Comparison of ENCODE assay signal across 19 mouse cellular contexts in genomic region chr8:120948050-120948595, GRCm38 (mm10).
DNase-seq lines count a peak whose midpoint lies in the region; ATAC-seq and TF ChIP-seq lines count a peak whose summit lies in the region.
"Had no signal": no experiment of that assay in that cellular context is flagged by ENCODE, and none has a peak within 500 bp of the region (broad histone marks: within the 10 kb centered on the region; RNA-seq: fewer than 3 reads in every experiment).

No protein-coding gene starts in this region.

- no peak for TF ChIP-seq POLR2A in kidney, adult 2 months (IDR thresholded peaks at IDR 0.05; ENCODE audit: low read depth, low read length)

- H3K9me3 ChIP-seq in midbrain, embryonic 10.5 days (replicated peaks) = no peaks in the 10 kb centered on the region
- no peaks in the 10 kb centered on the region for H3K9me3 ChIP-seq in midbrain, embryonic 13.5 days
- no peaks in the 10 kb centered on the region for H3K9me3 ChIP-seq in intestine, embryonic 14.5 days (ENCODE audit: control insufficient read depth, low read length)
- H3K9me3 ChIP-seq: embryonic facial prominence, embryonic 15.5 days; forebrain, embryonic 13.5 days; limb, embryonic 15.5 days; neural tube, embryonic 13.5 days had no signal

- no peak for ATAC-seq in midbrain, embryonic 13.5 days
- no peak for ATAC-seq in intestine, embryonic 14.5 days (replicated peaks; ENCODE audit: low FRiP score, low TSS enrichment, low read depth)
- ATAC-seq: activated CD4-positive, CD25-positive, alpha-beta regulatory T cell, adult 4 months; CD4-positive, CD25-positive, alpha-beta regulatory T cell, adult 4 months; forebrain, embryonic 13.5 days had no signal

- WGBS in kidney, adult 2 months = 75% methylated on average over 4 of the region's 4 CpGs
- 78% methylated on average over 4 of the region's 4 CpGs for WGBS in midbrain, embryonic 10.5 days
- WGBS in midbrain, embryonic 13.5 days = 83% methylated on average over 3 of the region's 4 CpGs
- 47% methylated on average over 4 of the region's 4 CpGs for WGBS in intestine, embryonic 14.5 days

- DNase-seq in kidney, adult 2 months = no peak
- no peak for DNase-seq in kidney, adult 11 months
- no peak for DNase-seq in midbrain, embryonic 10.5 days (ENCODE audit: low spot score)
- DNase-seq in intestine, embryonic 14.5 days (ENCODE audit: low spot score) = no peak
- DNase-seq in left cerebral cortex, adult 18-20 months (ENCODE audit: low spot score in 2 of 2) = no peak
- no peak for DNase-seq in spleen, postnatal 36 days (ENCODE audit: low spot score in 2 of 2)
- DNase-seq: cerebellum, postnatal 36 days; gastrocnemius, postnatal 10 days; kidney, adult 9 months; spleen, adult 18-20 months; thymus, adult 2 months had no signal

- no peaks in the 10 kb centered on the region for H3K27me3 ChIP-seq in kidney, adult 2 months (replicated peaks; ENCODE audit: control insufficient read depth, insufficient read depth, low read length)
- peaks cover 92% of the 10 kb centered on the region for H3K27me3 ChIP-seq in midbrain, embryonic 10.5 days (ENCODE audit: low read depth, poor library complexity, severe bottlenecking)
- H3K27me3 ChIP-seq in midbrain, embryonic 13.5 days = peaks cover 22% of the 10 kb centered on the region
- no peaks in the 10 kb centered on the region for H3K27me3 ChIP-seq in intestine, embryonic 14.5 days (replicated peaks; ENCODE audit: control insufficient read depth, insufficient read depth, low read length)

- H3K9ac ChIP-seq in midbrain, embryonic 13.5 days (replicated peaks) = no peak overlapping the region
- no peak overlapping the region for H3K9ac ChIP-seq in intestine, embryonic 14.5 days (ENCODE audit: low read length)
- H3K9ac ChIP-seq: embryonic facial prominence, embryonic 15.5 days; forebrain, embryonic 13.5 days; limb, embryonic 15.5 days; neural tube, embryonic 13.5 days had no signal

- H3K27ac ChIP-seq in kidney, adult 2 months (ENCODE audit: insufficient read depth, low read depth, low read length) = peak overlapping the region; percentile 69; the same call in 1 of the 2 replicates
- peak overlapping the region; percentile 9; the same call in 1 of the 2 replicates for H3K27ac ChIP-seq in midbrain, embryonic 10.5 days (replicated peaks)
- H3K27ac ChIP-seq in midbrain, embryonic 13.5 days = no peak overlapping the region
- H3K27ac ChIP-seq in intestine, embryonic 14.5 days (ENCODE audit: low read depth) = peak overlapping the region; percentile 81
- H3K27ac ChIP-seq: embryonic facial prominence, embryonic 15.5 days; forebrain, embryonic 13.5 days; layer of hippocampus, adult 2 months; limb, embryonic 15.5 days; neural tube, embryonic 13.5 days had no signal

- no peak overlapping the region for H3K4me2 ChIP-seq in midbrain, embryonic 13.5 days (replicated peaks)
- no peak overlapping the region for H3K4me2 ChIP-seq in intestine, embryonic 14.5 days (ENCODE audit: low read length)
- H3K4me2 ChIP-seq: forebrain, embryonic 13.5 days; limb, embryonic 15.5 days; neural tube, embryonic 13.5 days had no signal

- 0 out of 2 replicates have a peak, but pooled peaks cover 6% of the 10 kb centered on the region for H3K4me1 ChIP-seq in kidney, adult 2 months (ENCODE audit: control insufficient read depth, insufficient read depth, low read length)
- H3K4me1 ChIP-seq in midbrain, embryonic 10.5 days = peaks cover 53% of the 10 kb centered on the region
- H3K4me1 ChIP-seq in midbrain, embryonic 13.5 days (replicated peaks) = peaks cover 16% of the 10 kb centered on the region
- H3K4me1 ChIP-seq in intestine, embryonic 14.5 days (replicated peaks; ENCODE audit: control insufficient read depth, insufficient read depth, low read length) = peaks cover 45% of the 10 kb centered on the region
- H3K4me1 ChIP-seq: forebrain, embryonic 13.5 days had no signal

- no peak overlapping the region for H3K4me3 ChIP-seq in kidney, adult 2 months (ENCODE audit: insufficient read depth, low read depth, low read length)
- no peak overlapping the region for H3K4me3 ChIP-seq in midbrain, embryonic 10.5 days
- H3K4me3 ChIP-seq in midbrain, embryonic 13.5 days (replicated peaks) = no peak overlapping the region
- no peak overlapping the region for H3K4me3 ChIP-seq in intestine, embryonic 14.5 days (ENCODE audit: low read depth, low read length)
- H3K4me3 ChIP-seq: embryonic facial prominence, embryonic 15.5 days; forebrain, embryonic 13.5 days; layer of hippocampus, adult 2 months; limb, embryonic 15.5 days; neural tube, embryonic 13.5 days had no signal

- no peaks in the 10 kb centered on the region for H3K36me3 ChIP-seq in kidney, adult 2 months (ENCODE audit: control insufficient read depth, insufficient read depth, low read length)
- H3K36me3 ChIP-seq in midbrain, embryonic 10.5 days = no peaks in the 10 kb centered on the region
- no peaks in the 10 kb centered on the region for H3K36me3 ChIP-seq in midbrain, embryonic 13.5 days
- H3K36me3 ChIP-seq in intestine, embryonic 14.5 days (ENCODE audit: control insufficient read depth, insufficient read depth, low read length) = no peaks in the 10 kb centered on the region
- H3K36me3 ChIP-seq: embryonic facial prominence, embryonic 15.5 days; limb, embryonic 15.5 days; neural tube, embryonic 13.5 days had no signal

- no peak for TF ChIP-seq CTCF in kidney, adult 2 months (conservative IDR thresholded peaks at IDR 0.05; ENCODE audit: insufficient read depth, insufficient read length, low read depth, low read length)
